Mouse (Mus musculus): ENCODE data around the gene Iah1.

The Iah1 gene

DNA sequence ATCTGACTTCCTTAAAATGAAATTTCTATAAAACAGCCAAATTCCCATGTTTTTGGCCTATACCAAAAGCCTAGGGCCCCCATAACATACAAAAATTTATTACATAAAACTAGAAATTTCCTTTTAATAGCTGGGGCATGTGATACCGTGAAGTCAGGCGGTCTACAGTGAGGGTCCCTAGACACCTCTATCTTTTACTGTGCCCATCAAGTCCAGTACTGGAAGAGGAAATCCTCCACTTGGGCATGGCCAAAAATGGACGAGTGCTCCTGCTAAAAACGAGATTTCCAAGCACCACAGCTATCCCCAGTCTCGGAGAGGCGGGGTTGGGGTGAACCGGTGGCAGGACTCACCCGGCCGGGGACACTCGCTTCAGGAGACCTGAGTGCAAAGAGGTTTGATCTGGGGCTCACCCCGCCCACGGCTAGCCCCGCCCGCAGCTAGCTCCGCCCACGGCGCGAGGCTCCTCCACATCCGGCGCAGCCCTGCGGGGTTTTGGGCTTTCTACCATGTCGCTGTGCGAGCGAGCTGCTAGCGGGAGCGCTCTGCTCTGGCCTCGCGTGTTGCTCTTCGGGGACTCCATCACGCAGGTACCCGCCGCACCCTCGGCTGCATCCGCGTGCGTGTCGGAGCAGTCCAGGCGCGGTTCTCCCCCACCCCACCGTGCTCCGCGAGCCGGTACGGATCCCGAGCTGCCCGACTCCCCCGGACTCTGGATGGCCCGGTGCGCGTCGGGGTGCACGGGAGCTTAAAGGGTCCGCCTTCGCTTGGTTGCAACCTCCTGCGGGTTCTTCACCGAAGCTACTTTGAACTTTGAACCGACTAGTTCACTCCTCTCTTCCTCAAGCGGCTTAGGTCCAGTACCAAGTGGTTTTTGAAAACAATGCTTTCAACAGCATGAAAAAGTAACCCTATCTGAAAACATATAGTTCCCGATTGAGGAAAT lies at the start of gene Iah1:
Gene Iah1 (plus strand): TSS at position 467 of the 946 bp plus-strand sequence.
- Histone ChIP-seq H3K4me3 (replicated peaks; ENCODE audit: low read length) (peak within 1 kb of the TSS; percentile 90), H3K9me3 (ENCODE audit: low read length) (no peaks in the 10 kb centered on the region), H3K4me1 (replicated peaks; ENCODE audit: low read depth, low read length) (peaks cover 22% of the 10 kb centered on the region), H3K27me3 (ENCODE audit: insufficient read depth, low read length) (peaks cover 8% of the 10 kb centered on the region; the same call in 1 of the 2 replicates), H3K36me3 (ENCODE audit: insufficient read depth, low read length) (peaks cover 71% of the 10 kb centered on the region)
- TF ChIP-seq CTCF (conservative IDR thresholded peaks at IDR 0.05; ENCODE audit: low read length) (no peak), POU5F1 (IDR thresholded peaks at IDR 0.05; ENCODE audit: borderline replicate concordance, low read length) (no peak), NANOG (IDR thresholded peaks at IDR 0.05; ENCODE audit: borderline replicate concordance, low read length) (no peak)

DNA sequence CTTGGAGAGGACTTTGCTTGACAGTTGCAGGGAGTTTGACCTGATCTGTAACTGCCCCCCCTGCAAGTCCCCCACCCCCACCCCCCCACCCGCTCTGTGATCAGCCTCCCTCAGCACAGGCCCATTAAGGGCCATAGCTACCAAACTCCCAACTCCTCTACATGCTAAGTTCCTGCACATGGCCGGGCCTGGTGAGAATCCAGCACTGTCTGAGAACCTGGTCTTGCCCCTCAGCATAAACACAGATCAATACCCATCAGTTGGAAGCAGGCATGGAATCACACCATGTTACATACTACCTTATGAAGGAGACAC lies 49.4 kb upstream of the Iah1 start:
- Histone ChIP-seq H3K27me3 (ENCODE audit: insufficient read depth, low read length) (no peaks in the 10 kb centered on the region), H3K4me3 (replicated peaks; ENCODE audit: low read length) (no peak overlapping the region), H3K36me3 (ENCODE audit: insufficient read depth, low read length) (peaks cover 32% of the 10 kb centered on the region), H3K4me1 (replicated peaks; ENCODE audit: low read depth, low read length) (peaks cover 33% of the 10 kb centered on the region), H3K9me3 (ENCODE audit: low read length) (no peaks in the 10 kb centered on the region)
- TF ChIP-seq CTCF (conservative IDR thresholded peaks at IDR 0.05; ENCODE audit: low read length) = no peak
- no peak for TF ChIP-seq NANOG (IDR thresholded peaks at IDR 0.05; ENCODE audit: borderline replicate concordance, low read length)
- no peak for TF ChIP-seq POU5F1 (IDR thresholded peaks at IDR 0.05; ENCODE audit: borderline replicate concordance, low read length)

DNA sequence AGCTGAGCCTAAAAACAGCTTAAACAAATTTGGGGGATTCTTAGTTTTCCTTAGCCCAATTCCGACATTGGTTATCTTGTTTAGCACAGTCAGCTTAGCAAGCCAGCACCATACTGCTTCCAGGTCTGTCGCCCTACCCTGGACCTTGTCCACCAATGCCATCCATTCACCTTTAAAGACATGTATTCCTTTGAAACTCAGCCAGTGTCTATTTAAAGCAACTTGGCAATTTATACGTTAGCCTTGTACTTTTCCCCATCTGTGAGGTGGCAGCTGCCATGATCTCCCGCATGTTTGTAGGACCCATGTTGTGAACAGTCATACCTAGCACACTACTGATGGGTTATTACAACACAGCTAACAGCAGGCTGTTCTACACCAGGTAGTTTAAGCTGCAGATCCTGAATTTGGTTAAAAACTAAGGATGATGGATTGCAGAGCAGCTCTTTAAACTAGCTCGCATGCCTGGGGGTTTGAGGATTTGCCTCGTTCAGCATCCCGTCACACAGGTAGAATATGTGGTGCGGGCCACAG lies 48.0 kb upstream of the Iah1 start:
- H3K4me3 ChIP-seq (replicated peaks; ENCODE audit: low read length) = no peak overlapping the region
- peaks cover 33% of the 10 kb centered on the region for H3K4me1 ChIP-seq (replicated peaks; ENCODE audit: low read depth, low read length)
- peaks cover 34% of the 10 kb centered on the region for H3K36me3 ChIP-seq (ENCODE audit: insufficient read depth, low read length)
- no peaks in the 10 kb centered on the region for H3K27me3 ChIP-seq (ENCODE audit: insufficient read depth, low read length)
- TF ChIP-seq POU5F1 (IDR thresholded peaks at IDR 0.05; ENCODE audit: borderline replicate concordance, low read length) (no peak), NANOG (IDR thresholded peaks at IDR 0.05; ENCODE audit: borderline replicate concordance, low read length) (no peak), CTCF (conservative IDR thresholded peaks at IDR 0.05; ENCODE audit: low read length) (no peak)
- H3K9me3 ChIP-seq (ENCODE audit: low read length) = no peaks in the 10 kb centered on the region

DNA sequence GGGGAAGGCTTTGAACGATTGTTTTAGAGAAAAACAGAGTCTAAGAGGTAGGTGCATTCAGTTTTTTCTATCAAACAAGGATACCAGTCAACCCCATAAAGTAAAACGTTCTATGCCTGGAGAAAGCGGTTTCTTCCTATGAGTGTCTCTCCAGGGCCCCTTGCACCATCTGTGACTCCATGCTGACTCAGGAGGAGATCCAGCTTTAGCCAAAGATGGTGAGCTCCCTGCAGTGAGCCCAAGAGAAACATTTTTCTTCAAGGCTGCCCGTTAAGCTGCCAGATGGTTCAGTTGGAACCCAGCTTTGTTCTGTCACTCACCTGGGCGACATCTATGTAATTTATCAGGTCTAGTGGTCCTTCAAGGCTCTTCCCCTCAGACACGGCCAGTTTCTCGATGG lies 41.7 kb upstream of the Iah1 start:
- TF ChIP-seq CTCF (conservative IDR thresholded peaks at IDR 0.05; ENCODE audit: low read length) = no peak
- TF ChIP-seq POU5F1 (IDR thresholded peaks at IDR 0.05; ENCODE audit: borderline replicate concordance, low read length) = no peak
- TF ChIP-seq NANOG (IDR thresholded peaks at IDR 0.05; ENCODE audit: borderline replicate concordance, low read length) = no peak

DNA sequence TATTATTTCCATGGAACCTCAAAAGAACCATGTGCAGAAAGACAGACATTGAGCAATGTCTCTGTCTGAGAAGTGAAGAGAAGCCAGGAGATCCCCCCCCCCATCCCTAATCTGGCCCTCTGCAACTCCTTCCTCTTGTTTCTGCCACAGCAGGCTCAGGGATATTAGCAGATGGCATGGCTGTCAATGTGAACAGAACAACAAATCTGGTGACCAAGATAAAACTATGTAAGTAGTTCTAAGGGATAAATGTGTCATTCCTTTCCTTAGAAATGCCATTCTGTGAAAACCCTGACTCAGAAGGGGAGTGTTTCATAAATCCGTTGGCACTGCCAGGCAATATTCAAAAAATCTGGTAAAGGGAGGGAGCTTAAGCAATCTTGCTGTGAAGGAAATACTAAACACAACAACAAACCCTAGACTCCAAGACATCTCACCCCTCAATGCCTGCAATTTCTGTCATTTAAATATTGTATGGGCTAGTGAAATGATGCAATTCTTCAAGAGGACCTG lies 38.8 kb upstream of the Iah1 start:
- no peak for TF ChIP-seq CTCF (conservative IDR thresholded peaks at IDR 0.05; ENCODE audit: low read length)
- no peak for TF ChIP-seq NANOG (IDR thresholded peaks at IDR 0.05; ENCODE audit: borderline replicate concordance, low read length)
- TF ChIP-seq POU5F1 (IDR thresholded peaks at IDR 0.05; ENCODE audit: borderline replicate concordance, low read length) = no peak
- Histone ChIP-seq H3K4me1 (replicated peaks; ENCODE audit: low read depth, low read length) (no peaks in the 10 kb centered on the region), H3K27me3 (ENCODE audit: insufficient read depth, low read length) (no peaks in the 10 kb centered on the region), H3K4me3 (replicated peaks; ENCODE audit: low read length) (no peak overlapping the region), H3K36me3 (ENCODE audit: insufficient read depth, low read length) (peaks cover 19% of the 10 kb centered on the region), H3K9me3 (ENCODE audit: low read length) (peaks cover 10% of the 10 kb centered on the region)

More for the DNA sequence above, 41.7 kb upstream of the Iah1 start:
- no peak overlapping the region for H3K4me3 ChIP-seq (replicated peaks; ENCODE audit: low read length)
- H3K4me1 ChIP-seq (replicated peaks; ENCODE audit: low read depth, low read length) = no peaks in the 10 kb centered on the region
- H3K36me3 ChIP-seq (ENCODE audit: insufficient read depth, low read length) = peaks cover 43% of the 10 kb centered on the region
- no peaks in the 10 kb centered on the region for H3K27me3 ChIP-seq (ENCODE audit: insufficient read depth, low read length)
- peaks cover 10% of the 10 kb centered on the region for H3K9me3 ChIP-seq (ENCODE audit: low read length)

- no peak for TF ChIP-seq NANOG (IDR thresholded peaks at IDR 0.05; ENCODE audit: borderline replicate concordance, low read length)
- TF ChIP-seq POU5F1 (IDR thresholded peaks at IDR 0.05; ENCODE audit: borderline replicate concordance, low read length) = no peak
- no peaks in the 10 kb centered on the region for H3K9me3 ChIP-seq (ENCODE audit: low read length)
- peaks cover 41% of the 10 kb centered on the region for H3K4me1 ChIP-seq (replicated peaks; ENCODE audit: low read depth, low read length)
- no peaks in the 10 kb centered on the region for H3K27me3 ChIP-seq (ENCODE audit: insufficient read depth, low read length)
- H3K4me3 ChIP-seq (replicated peaks; ENCODE audit: low read length) = peak within 1 kb of the TSS; percentile 97
- peaks cover 17% of the 10 kb centered on the region for H3K36me3 ChIP-seq (ENCODE audit: insufficient read depth, low read length)
Observed at GRCm38 (mm10) chr12:21284761-21285441, 31.3 kb upstream of the Iah1 start, which contains the start of gene Cpsf3. Gene Cpsf3, plus strand, starts transcription at chr12:21285391.

- H3K36me3 ChIP-seq (ENCODE audit: insufficient read depth, low read length) = peaks cover 25% of the 10 kb centered on the region
- peak overlapping the region; percentile 97 for H3K4me3 ChIP-seq (replicated peaks; ENCODE audit: low read length)
- H3K4me1 ChIP-seq (replicated peaks; ENCODE audit: low read depth, low read length) = peaks cover 46% of the 10 kb centered on the region
- H3K9me3 ChIP-seq (ENCODE audit: low read length) = no peaks in the 10 kb centered on the region
- TF ChIP-seq NANOG (IDR thresholded peaks at IDR 0.05; ENCODE audit: borderline replicate concordance, low read length) (no peak), CTCF (conservative IDR thresholded peaks at IDR 0.05; ENCODE audit: low read length) (no peak), POU5F1 (IDR thresholded peaks at IDR 0.05; ENCODE audit: borderline replicate concordance, low read length) (no peak)
- H3K27me3 ChIP-seq (ENCODE audit: insufficient read depth, low read length) = no peaks in the 10 kb centered on the region
Observed at GRCm38 (mm10) chr12:21285508-21286242, 30.5 kb upstream of the Iah1 start.
